Mouse (Mus musculus) kidney, postnatal 4 days (tissue): ENCODE results near the gene Abl1.

Experiments used
- DNase-seq, 2 experiments: peaks; one replicate each; pipeline ENCODE4 v3.0.0; 2021; ENCODE audit warnings: mixed read lengths in 2 of 2

Abl1 gene

GRCm38 (mm10) chr2:31827877-31828276, 139.7 kb downstream of the Abl1 start:
- peak; percentile 78 to 84 for DNase-seq

- DNase-seq, result no peak
Observed at GRCm38 (mm10) chr2:31828311-31828825, 140.2 kb downstream of the Abl1 start.

- DNase-seq, result peak; percentile 66 to 81
Observed at GRCm38 (mm10) chr2:31836091-31836490, 147.9 kb downstream of the Abl1 start.

GRCm38 (mm10) chr2:31836985-31837384, 148.8 kb downstream of the Abl1 start:
- DNase-seq, result peak; percentile 47 to 60

GRCm38 (mm10) chr2:31838868-31839267, 150.7 kb downstream of the Abl1 start:
- DNase-seq, result no peak

- no peak for DNase-seq
Observed at GRCm38 (mm10) chr2:31844729-31845136, 156.6 kb downstream of the Abl1 start.

GRCm38 (mm10) chr2:31845512-31845895, 157.3 kb downstream of the Abl1 start:
- DNase-seq, result no peak

GRCm38 (mm10) chr2:31845896-31846691, 157.9 kb downstream of the Abl1 start, which contains the start of gene Fibcd1:
Fibcd1 (minus strand) TSS chr2:31846005.
- DNase-seq, result peak; percentile 52 to 64

- DNase-seq, result no peak
Observed at GRCm38 (mm10) chr2:31846692-31847660, 158.8 kb downstream of the Abl1 start.

- DNase-seq, result peak; percentile 65 to 77
Observed at GRCm38 (mm10) chr2:31847908-31848307, 159.7 kb downstream of the Abl1 start.

GRCm38 (mm10) chr2:31850141-31850540, 162.0 kb downstream of the Abl1 start:
- no peak for DNase-seq
